ENCODE assay signal across 8 mouse cellular contexts in the genomic region with DNA sequence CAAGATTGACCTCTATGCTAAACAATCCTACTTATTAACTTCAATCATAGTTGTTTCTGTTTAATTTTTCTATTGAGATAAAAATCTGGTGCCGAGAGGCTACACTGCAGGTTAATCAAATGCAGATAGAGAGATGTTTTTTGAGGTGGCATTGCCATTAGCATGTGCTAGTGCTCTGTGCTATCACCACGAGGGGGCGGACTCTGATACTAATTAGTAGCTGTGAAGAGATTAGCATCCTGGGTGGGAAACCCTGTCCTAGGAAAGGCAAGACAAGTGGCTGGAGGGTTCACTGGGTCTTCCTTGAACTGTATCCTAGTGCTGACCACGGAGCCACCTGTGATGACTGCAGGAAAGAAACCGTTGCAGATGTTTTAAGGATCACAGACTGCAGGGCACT.
DNase-seq lines count a peak whose midpoint lies in the region; ATAC-seq and TF ChIP-seq lines count a peak whose summit lies in the region.

No protein-coding gene starts in this region.

- H3K4me3 ChIP-seq in thymus, adult 2 months (ENCODE audit: control insufficient read depth, insufficient read depth, low read length): no peak overlapping the region

- 43% methylated on average over 5 of the region's 5 CpGs for WGBS in thymus, adult 2 months

- no peaks in the 10 kb centered on the region for H3K36me3 ChIP-seq in thymus, adult 2 months (ENCODE audit: control insufficient read depth, insufficient read depth, low read length)

- TF ChIP-seq POLR2A in thymus, adult 2 months (IDR thresholded peaks at IDR 0.05; ENCODE audit: control insufficient read depth, extremely low read depth, insufficient read depth, low read length, poor library complexity): no peak

- TF ChIP-seq CTCF in thymus, adult 2 months (IDR thresholded peaks at IDR 0.05; ENCODE audit: borderline replicate concordance, control insufficient read depth, extremely low read depth, insufficient read depth, low read length, poor library complexity): no peak

- ATAC-seq in CD4-positive, CD25-positive, alpha-beta regulatory T cell, adult 4 months: no peak
- no peak for ATAC-seq in megakaryocyte, adult 5-6 weeks (ENCODE audit: poor library complexity, severe bottlenecking)

- no peaks in the 10 kb centered on the region for H3K27me3 ChIP-seq in thymus, adult 2 months (ENCODE audit: control insufficient read depth, insufficient read depth, low read length)

- DNase-seq in CD4-positive, CD25-positive, alpha-beta regulatory T cell, adult 2 months (ENCODE audit: low read depth, low spot score): peak; percentile 8
- peak; percentile 43 to 46 for DNase-seq in kidney, postnatal 4 days
- no peak for DNase-seq in kidney, adult 9 months
- DNase-seq in thymus, adult 2 months: peak; percentile 10
- DNase-seq in thymus, adult 18-20 months: no peak
- DNase-seq in thymus, postnatal 25 days: peak; percentile 8

- no peaks in the 10 kb centered on the region for H3K4me1 ChIP-seq in thymus, adult 2 months (replicated peaks; ENCODE audit: control insufficient read depth, insufficient read depth, low read length)

- no peak overlapping the region for H3K27ac ChIP-seq in thymus, adult 2 months (ENCODE audit: control insufficient read depth, insufficient read depth, low read length)

Comparison
In these comparisons a context has a peak if more than half of its experiments do, and no peak if none do; other contexts are left out.
1. DNase-seq: peak in CD4-positive, CD25-positive, alpha-beta regulatory T cell, adult 2 months (single experiment), kidney, postnatal 4 days (2 of 2), thymus, adult 2 months (single experiment) and thymus, postnatal 25 days (single experiment); none in kidney, adult 9 months (single experiment) and thymus, adult 18-20 months (0 of 2).